Mouse (Mus musculus) myocyte (in vitro differentiated cells): ENCODE measurements around the gene Sdr9c7.

Experiments
- E2F4 ChIP-seq: IDR thresholded peaks from one replicate; pipeline ENCODE4 v1.6.1; 2011; ENCODE audit warnings: mild to moderate bottlenecking, control low read depth, moderate library complexity; ENCODE audit not compliant: insufficient read depth
- MAX ChIP-seq: IDR thresholded peaks from one replicate; pipeline ENCODE4 v1.6.1; 2011; ENCODE audit warnings: low read depth, mild to moderate bottlenecking, control low read depth
- MYOG ChIP-seq, 3 experiments: IDR thresholded peaks; one replicate each; pipeline ENCODE4 v1.6.1; 2011; ENCODE audit warnings: control low read depth in 2 of 3, low read depth in 2 of 3, mild to moderate bottlenecking in 2 of 3; ENCODE audit not compliant: insufficient read length in 2 of 3, control insufficient read depth in 1 of 3, insufficient read depth in 1 of 3
- POLR2A ChIP-seq: IDR thresholded peaks from one replicate; pipeline ENCODE4 v1.6.1; 2011; ENCODE audit warnings: low read depth, mild to moderate bottlenecking, control low read depth, moderate library complexity; ENCODE audit not compliant: insufficient read length
- SRF ChIP-seq: IDR thresholded peaks from one replicate; pipeline ENCODE4 v1.6.1; 2011; ENCODE audit warnings: low read depth; ENCODE audit not compliant: control insufficient read depth, insufficient read length
- TCF12 ChIP-seq: IDR thresholded peaks from one replicate; pipeline ENCODE4 v1.6.1; 2011; ENCODE audit warnings: mild to moderate bottlenecking, control low read depth; ENCODE audit not compliant: poor library complexity, insufficient read depth, severe bottlenecking
- USF1 ChIP-seq: IDR thresholded peaks from one replicate; pipeline ENCODE4 v1.6.1; 2011; ENCODE audit warnings: low read depth, mild to moderate bottlenecking, control low read depth, moderate library complexity

- no peak for TF ChIP-seq POLR2A
- TF ChIP-seq SRF = no peak
- no peak for TF ChIP-seq E2F4
- no peak for TF ChIP-seq TCF12
- no peak for TF ChIP-seq USF1
- TF ChIP-seq MYOG (IDR thresholded peaks at IDR 0.05; ENCODE audit: control insufficient read depth in 1 of 3, insufficient read depth in 1 of 3, insufficient read length in 2 of 3, low read depth in 2 of 3) = no peak
- TF ChIP-seq MAX = no peak
Measured at GRCm38 (mm10) chr10:127901751-127902150, 3.4 kb downstream of the Sdr9c7 start.
